Mouse (Mus musculus) forebrain, embryonic 12.5 days (tissue): ENCODE measurements around the gene Ndufaf1. TPM values are rescaled to one million over a fixed set of nuclear protein-coding genes. Genes with fewer than 3 reads are reported as not detected.
"Not testable (repeated sequence)": the region's sequence is repeated elsewhere in the genome, so short reads cannot be mapped to it uniquely, and the experiment has no call there.

ENCODE experiments used
- ATAC-seq: fragments of 200-750 bp; cut with Nextera tagmentation; 2 replicates; pipeline ENCODE4 v1.8.0; 2017; ENCODE audit warnings: moderate TSS enrichment; ENCODE audit not compliant: low FRiP score
- H3K27ac ChIP-seq: fragments of 300-500 bp; sonication (generic); 2 replicates; pipeline ENCODE4 v1.5.1; 2016; ENCODE audit warnings: mild to moderate bottlenecking
- H3K27me3 ChIP-seq: fragments of 300-500 bp; sonication (generic); 2 replicates; pipeline ENCODE4 v1.6.1; 2016; ENCODE audit warnings: mild to moderate bottlenecking
- H3K36me3 ChIP-seq: fragments of 300-500 bp; sonication (generic); replicated peaks from 2 replicates; pipeline ENCODE4 v1.6.1; 2016; ENCODE audit warnings: mild to moderate bottlenecking
- H3K4me1 ChIP-seq: fragments of 300-500 bp; sonication (generic); 2 replicates; pipeline ENCODE4 v1.6.1; 2016
- H3K4me2 ChIP-seq: fragments of 300-500 bp; sonication (generic); 2 replicates; pipeline ENCODE4 v1.6.1; 2016; ENCODE audit warnings: mild to moderate bottlenecking, moderate library complexity
- H3K4me3 ChIP-seq: fragments of 300-500 bp; sonication (generic); replicated peaks from 2 replicates; pipeline ENCODE4 v1.5.1; 2016; ENCODE audit warnings: mild to moderate bottlenecking
- H3K9ac ChIP-seq: fragments of 300-500 bp; sonication (generic); 2 replicates; pipeline ENCODE4 v1.6.1; 2016; ENCODE audit warnings: mild to moderate bottlenecking
- H3K9me3 ChIP-seq: fragments of 300-500 bp; sonication (generic); 2 replicates; pipeline ENCODE4 v1.6.1; 2016
- WGBS: fragments of 180-500 bp; shearing (Covaris S2); methylation state at CpG from one replicate; pipeline ENCODE4 v1.1.7; 2016; 5-methylcytosine and 5-hydroxymethylcytosine counted together
- polyA plus RNA-seq: library from polyadenylated mRNA; unstranded; fragments of >200 nt; fragmentation: Nextera tagmentation; extraction: Ambion mirVana; gene quantifications from 2 replicates; pipeline ENCODE4 v1.2.1, GENCODE M21; 2016

The Ndufaf1 gene
- polyA plus RNA-seq, 1 experiment from 2014 or later, result 37.4 TPM

DNA sequence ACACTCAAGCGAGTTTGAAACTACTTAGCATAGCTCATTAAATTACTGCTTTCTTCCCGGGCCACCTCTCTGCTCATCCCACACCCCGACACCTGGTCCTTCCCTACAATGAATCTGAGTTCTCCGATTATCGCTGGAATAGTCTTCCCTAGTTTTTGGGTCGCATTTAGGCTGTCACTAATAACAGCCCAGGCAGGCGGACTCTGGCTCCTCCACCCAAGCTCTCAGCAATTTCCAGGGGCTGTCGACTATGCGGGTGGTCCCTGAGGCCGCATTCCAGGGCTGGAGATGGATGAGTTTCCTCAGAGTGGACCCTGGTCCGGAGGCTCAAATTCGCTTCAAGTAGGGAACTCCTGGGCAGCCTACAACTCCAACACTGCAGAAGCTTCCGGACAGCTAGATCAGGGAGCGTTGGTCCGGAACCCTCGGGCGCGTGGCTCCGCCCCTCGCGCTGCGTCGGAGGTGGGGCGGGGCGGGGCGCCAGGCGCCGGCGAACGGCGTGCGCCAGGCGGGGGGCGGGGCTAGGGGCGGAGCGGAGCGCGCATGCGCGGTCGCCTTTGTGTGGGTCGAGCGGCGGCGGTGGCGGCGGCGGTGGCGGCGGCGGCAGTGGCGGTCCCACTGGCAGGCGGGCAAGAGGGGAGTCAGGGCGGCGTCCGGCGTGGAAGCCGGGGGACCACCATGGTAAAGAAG lies 12.0 kb upstream of the Ndufaf1 start, which contains the start of gene Rtf1:
TSS of gene Rtf1 (plus strand) at position 544 of the 690 bp plus-strand sequence.
- peak within 1 kb of the TSS; percentile 98 for H3K4me3 ChIP-seq
- peaks cover 5% of the 10 kb centered on the region; the same call in 1 of the 2 replicates for H3K36me3 ChIP-seq
- under 1% methylated on average over 41 of the region's 58 CpGs for whole genome bisulfite sequencing
- H3K9ac ChIP-seq, result peak within 1 kb of the TSS; percentile 98
- no peaks in the 10 kb centered on the region for H3K9me3 ChIP-seq
- H3K27me3 ChIP-seq, result peaks cover 6% of the 10 kb centered on the region
- ATAC-seq, result peak; percentile 97
- peak within 1 kb of the TSS; percentile 85 for H3K4me2 ChIP-seq
- peaks cover 15% of the 10 kb centered on the region for H3K4me1 ChIP-seq
- peak within 1 kb of the TSS; percentile 78 for H3K27ac ChIP-seq

DNA sequence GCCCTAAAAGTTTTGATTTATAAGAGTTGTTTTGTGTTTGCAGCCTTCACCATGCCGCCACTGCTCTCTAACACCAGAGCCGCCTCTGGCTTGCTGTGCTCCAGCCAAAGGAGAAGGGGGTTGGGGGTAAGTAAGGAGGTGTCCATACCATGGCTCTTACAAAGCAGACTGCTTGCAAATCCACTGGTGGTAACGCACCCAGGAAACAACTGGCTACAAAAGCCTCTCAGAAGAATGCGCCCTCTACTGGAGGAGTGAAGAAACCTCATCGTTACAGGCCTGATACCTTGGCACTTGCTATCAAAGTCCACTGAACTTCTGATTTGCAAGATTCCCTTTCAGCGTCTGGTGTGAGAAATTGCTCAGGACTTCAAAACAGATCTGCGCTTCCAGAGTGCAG lies 6.4 kb upstream of the Ndufaf1 start:
- WGBS, result 11% methylated on average over 7 of the region's 7 CpGs
- Histone ChIP-seq H3K9me3 (no peaks in the 10 kb centered on the region), H3K36me3 (no peaks in the 10 kb centered on the region), H3K4me1 (no peaks in the 10 kb centered on the region), H3K27ac (no peak overlapping the region), H3K4me3 (no peak overlapping the region), H3K9ac (no peak overlapping the region), H3K27me3 (peaks cover 14% of the 10 kb centered on the region), H3K4me2 (no peak overlapping the region)
- no peak for ATAC-seq

DNA sequence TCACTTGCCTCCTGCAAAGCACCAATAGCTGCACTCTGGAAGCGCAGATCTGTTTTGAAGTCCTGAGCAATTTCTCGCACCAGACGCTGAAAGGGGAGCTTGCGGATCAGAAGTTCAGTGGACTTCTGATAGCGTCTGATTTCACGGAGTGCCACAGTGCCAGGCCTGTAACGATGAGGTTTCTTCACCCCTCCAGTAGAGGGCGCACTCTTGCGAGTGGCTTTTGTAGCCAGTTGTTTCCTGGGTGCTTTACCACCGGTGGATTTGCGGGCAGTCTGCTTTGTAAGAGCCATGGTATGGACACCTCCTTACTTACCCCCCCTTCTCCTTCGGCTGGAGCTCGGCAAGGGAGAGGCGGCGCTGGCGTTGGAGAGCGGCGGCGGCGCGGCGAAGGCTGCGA lies 3.1 kb upstream of the Ndufaf1 start:
- peaks cover 18% of the 10 kb centered on the region for H3K27me3 ChIP-seq
- H3K4me3 ChIP-seq, H3K27ac ChIP-seq, ATAC-seq, H3K4me1 ChIP-seq, H3K4me2 ChIP-seq, H3K9me3 ChIP-seq, H3K9ac ChIP-seq, H3K36me3 ChIP-seq: not testable (repeated sequence)
- WGBS, result 72% methylated on average over 20 of the region's 23 CpGs

DNA sequence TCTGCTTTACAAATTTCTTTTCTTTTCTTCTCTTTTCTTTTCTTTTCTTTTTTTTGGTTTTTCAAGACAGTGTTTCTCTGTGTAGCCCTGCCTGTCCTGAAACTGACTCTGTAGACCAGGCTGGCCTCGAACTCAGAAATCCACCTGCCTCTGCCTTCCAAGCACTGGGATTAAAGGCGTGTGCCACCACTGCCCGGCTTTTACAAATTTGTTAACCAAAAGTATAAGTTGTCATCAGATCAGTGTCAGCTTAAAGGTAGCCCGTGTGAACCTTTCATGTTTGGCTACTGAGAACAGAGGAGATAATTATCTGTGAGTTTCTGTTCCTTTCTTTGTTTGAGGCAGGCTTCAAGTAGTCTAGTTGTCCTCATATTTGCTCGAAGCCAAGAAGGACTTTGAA lies 18.4 kb downstream of the Ndufaf1 start:
- H3K4me3 ChIP-seq, result no peak overlapping the region
- no peak overlapping the region for H3K9ac ChIP-seq
- H3K27me3 ChIP-seq, result no peaks in the 10 kb centered on the region
- no peak for ATAC-seq
- H3K4me2 ChIP-seq, result no peak overlapping the region
- no peaks in the 10 kb centered on the region for H3K4me1 ChIP-seq
- H3K9me3 ChIP-seq, result no peaks in the 10 kb centered on the region
- 90% methylated on average over 5 of the region's 5 CpGs for WGBS
- peaks cover 94% of the 10 kb centered on the region for H3K36me3 ChIP-seq
- no peak overlapping the region for H3K27ac ChIP-seq

DNA sequence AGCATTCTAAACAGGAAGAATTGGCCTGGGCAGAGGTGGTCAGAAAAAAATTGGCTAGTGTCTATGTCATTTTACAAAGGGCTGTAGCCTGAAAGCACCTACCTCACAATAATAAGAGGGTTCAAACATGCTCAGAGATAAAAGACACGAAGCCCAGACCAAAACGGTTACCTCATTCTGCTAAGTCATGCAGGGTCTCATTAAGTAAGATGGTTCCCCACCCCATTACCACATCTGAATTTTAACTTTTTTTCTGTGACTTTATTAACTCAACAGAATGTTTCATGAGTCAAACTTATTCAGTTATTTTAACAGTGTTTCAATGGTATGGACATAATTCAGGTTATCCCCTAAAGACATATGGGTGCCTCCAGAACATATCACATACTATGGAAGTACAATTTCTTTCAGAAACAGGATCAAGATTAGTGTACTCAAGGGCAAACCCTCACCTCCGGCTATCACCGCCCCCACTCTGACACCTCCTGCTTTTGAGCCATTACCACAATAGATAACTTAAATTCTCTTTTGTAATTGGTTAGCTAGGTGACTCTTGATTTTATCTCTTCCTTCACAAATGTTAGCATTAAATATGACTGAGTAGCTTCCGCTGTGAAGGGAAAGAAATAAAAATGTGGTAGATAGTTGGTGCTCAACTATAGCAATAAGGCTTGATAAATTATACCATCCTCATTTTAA lies 21.3 kb downstream of the Ndufaf1 start:
- no peak overlapping the region for H3K27ac ChIP-seq
- no peak overlapping the region for H3K4me3 ChIP-seq
- H3K4me1 ChIP-seq, result no peaks in the 10 kb centered on the region
- peaks cover 93% of the 10 kb centered on the region for H3K36me3 ChIP-seq
- 92% methylated on average over 5 of the region's 5 CpGs for WGBS
- H3K9ac ChIP-seq, result no peak overlapping the region
- H3K9me3 ChIP-seq, result no peaks in the 10 kb centered on the region
- no peak for ATAC-seq
- H3K27me3 ChIP-seq, result no peaks in the 10 kb centered on the region
- H3K4me2 ChIP-seq, result no peak overlapping the region

DNA sequence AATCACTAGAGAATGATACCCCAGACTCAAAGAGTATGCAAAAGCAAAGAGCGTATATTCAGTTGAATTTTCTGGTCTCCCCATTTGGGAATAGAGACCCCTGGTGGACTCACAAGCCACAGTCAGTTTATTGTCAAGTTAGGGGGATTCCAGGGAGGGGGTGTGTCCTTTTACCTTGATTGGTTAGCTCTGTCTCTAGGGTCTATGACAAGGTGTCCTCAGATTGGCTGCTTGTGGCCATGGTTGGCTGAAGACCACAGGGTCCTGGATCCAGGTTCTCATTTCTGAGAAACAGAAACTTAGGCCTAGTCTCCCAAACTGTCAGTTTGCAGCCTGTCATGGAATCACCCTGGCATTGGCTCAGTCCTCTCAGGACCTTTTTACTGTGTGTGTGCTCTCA lies 25.8 kb downstream of the Ndufaf1 start:
- H3K36me3 ChIP-seq, result peaks cover 81% of the 10 kb centered on the region
- H3K9ac ChIP-seq, result no peak overlapping the region
- 84% methylated on average over 1 of the region's 1 CpGs for WGBS
- no peaks in the 10 kb centered on the region for H3K4me1 ChIP-seq
- no peak overlapping the region for H3K4me2 ChIP-seq
- H3K4me3 ChIP-seq, result no peak overlapping the region
- ATAC-seq, result no peak
- no peaks in the 10 kb centered on the region for H3K27me3 ChIP-seq
- no peak overlapping the region for H3K27ac ChIP-seq
- no peaks in the 10 kb centered on the region for H3K9me3 ChIP-seq

DNA sequence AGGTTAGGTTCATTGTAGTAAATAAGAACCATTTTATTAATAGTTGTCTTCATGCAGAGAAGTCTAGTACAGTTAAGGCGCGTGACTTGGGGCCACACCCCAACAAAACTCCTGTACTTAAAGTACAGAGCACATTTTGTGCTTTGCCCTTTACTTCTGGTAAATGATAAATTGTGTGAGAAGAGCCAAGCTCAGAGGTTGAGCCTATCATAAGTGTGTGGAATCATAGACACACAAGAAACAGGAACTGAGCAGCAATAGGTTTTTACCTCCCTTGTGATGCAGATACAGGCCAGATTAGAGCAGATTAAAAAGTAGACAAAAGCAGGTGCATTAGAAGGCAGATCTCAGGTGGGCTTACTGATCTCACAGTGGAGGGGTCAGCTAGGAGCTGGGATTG lies 41.3 kb downstream of the Ndufaf1 start:
- WGBS, result 94% methylated on average over 2 of the region's 2 CpGs
- 0 out of 2 replicates have a peak overlapping the region, but pooled peaks have one; percentile 18 for H3K9ac ChIP-seq
- peak overlapping the region; percentile 19 for H3K4me3 ChIP-seq
- no peaks in the 10 kb centered on the region for H3K9me3 ChIP-seq
- H3K4me2 ChIP-seq, result peak overlapping the region; percentile 35
- H3K4me1 ChIP-seq, result peaks cover 32% of the 10 kb centered on the region
- H3K27me3 ChIP-seq, result no peaks in the 10 kb centered on the region
- no peak overlapping the region for H3K27ac ChIP-seq
- peaks cover 29% of the 10 kb centered on the region for H3K36me3 ChIP-seq
- no peak for ATAC-seq

DNA sequence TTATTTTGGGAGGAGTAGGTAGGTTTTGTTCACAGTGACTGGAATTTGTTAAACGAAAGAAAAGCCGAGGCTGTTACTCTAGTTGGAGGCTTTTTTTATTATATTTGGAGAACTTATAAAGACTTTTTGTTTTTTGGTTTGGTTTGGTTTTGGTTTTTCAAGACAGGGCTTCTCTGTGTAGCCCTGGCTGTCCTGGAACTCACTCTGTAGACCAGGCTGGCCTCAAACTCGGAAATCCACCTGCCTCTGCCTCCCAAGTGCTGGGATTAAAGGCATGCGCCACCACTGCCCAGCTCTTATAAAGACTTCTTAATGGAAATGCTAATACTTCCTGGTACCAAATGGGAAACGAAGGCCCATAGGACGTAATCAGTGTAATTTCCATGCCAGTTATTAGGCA lies 43.6 kb downstream of the Ndufaf1 start:
- Histone ChIP-seq H3K27ac (peak overlapping the region; percentile 75; the same call in 1 of the 2 replicates), H3K4me1 (peaks cover 32% of the 10 kb centered on the region), H3K9ac (peak overlapping the region; percentile 67), H3K4me3 (peak overlapping the region; percentile 76), H3K4me2 (peak overlapping the region; percentile 65)
- 13% methylated on average over 6 of the region's 6 CpGs for WGBS
- not testable (repeated sequence) for H3K36me3 ChIP-seq, H3K9me3 ChIP-seq, H3K27me3 ChIP-seq, ATAC-seq

DNA sequence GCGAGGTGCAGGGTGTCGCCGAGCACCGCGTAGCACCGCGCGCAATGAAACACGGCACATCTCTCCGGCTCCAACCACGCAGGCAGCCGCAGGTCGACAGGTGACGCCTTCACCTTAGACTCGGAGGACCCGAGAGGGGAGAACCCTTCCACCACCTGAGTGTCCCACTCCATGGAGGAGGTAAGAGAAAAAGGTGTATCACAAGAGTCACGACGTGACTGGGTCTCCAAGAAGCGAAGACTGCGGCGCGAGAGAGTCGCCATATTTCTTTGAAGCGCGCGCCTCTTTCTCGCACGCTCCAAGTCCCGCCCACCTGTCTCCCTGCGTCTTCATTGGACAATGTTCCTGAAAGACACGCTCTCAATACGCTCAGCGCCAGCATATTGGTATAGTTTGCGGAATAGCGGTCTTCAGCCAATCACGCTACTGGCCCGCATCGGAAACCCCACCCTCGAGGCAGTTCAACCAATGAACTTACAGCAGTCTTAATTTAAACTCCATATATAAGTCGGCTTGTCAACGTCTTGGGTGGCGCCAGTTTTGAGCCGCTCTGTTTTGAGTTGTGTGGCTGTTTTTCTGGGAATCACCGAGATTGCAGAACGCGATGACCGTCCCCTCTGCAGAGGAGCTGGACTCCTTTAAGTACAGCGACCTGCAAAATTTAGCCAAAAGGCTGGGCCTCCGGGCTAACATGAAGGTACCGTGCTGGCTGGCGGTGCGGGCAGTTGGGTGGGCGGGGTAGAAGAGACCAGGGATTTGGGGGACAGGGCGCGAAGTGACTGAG lies 44.2 kb downstream of the Ndufaf1 start, which contains the start of the genes Nusap1 and Oip5:
TSS of gene Nusap1 (plus strand) at position 100 of the 784 bp plus-strand sequence.
TSS of gene Oip5 (minus strand) at position 271 of the 784 bp plus-strand sequence.
- H3K36me3 ChIP-seq, result peaks cover 6% of the 10 kb centered on the region
- H3K4me3 ChIP-seq, result peak within 1 kb of the TSS; percentile 76
- H3K9me3 ChIP-seq, result no peaks in the 10 kb centered on the region
- peak within 1 kb of the TSS; percentile 75 for H3K27ac ChIP-seq
- peak within 1 kb of the TSS; percentile 86 for H3K4me2 ChIP-seq
- no peaks in the 10 kb centered on the region for H3K27me3 ChIP-seq
- peak within 1 kb of the TSS; percentile 68 for H3K9ac ChIP-seq
- peaks cover 32% of the 10 kb centered on the region for H3K4me1 ChIP-seq
- ATAC-seq, result peak; percentile 100
- WGBS, result under 1% methylated on average over 55 of the region's 55 CpGs

DNA sequence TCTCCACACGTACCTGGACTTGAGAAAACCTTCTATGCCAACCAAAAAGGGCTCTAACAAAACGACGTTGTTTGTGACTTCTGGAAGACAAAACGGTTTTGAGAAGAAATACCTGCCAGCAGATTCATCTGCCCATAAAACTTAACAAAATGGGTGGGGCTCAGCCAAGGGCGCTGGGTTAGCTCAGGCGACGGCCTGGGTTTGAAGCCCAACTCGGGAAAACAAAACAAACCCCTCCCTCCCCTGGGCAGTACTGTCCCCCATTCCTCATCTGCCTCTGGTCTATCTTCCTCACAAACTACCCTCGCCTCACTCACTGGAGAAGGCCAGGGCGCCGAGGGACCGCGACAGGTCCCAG lies 44.8 kb downstream of the Ndufaf1 start:
- H3K9ac ChIP-seq, result peak overlapping the region; percentile 68
- peak overlapping the region; percentile 86 for H3K4me2 ChIP-seq
- no peaks in the 10 kb centered on the region for H3K9me3 ChIP-seq
- peak overlapping the region; percentile 76 for H3K4me3 ChIP-seq
- H3K27me3 ChIP-seq, result no peaks in the 10 kb centered on the region
- H3K4me1 ChIP-seq, result peaks cover 32% of the 10 kb centered on the region
- WGBS, result under 1% methylated on average over 13 of the region's 13 CpGs
- peak overlapping the region; percentile 48; the same call in 1 of the 2 replicates for H3K27ac ChIP-seq
- no peak for ATAC-seq
- H3K36me3 ChIP-seq, result peaks cover 3% of the 10 kb centered on the region; the same call in 1 of the 2 replicates

DNA sequence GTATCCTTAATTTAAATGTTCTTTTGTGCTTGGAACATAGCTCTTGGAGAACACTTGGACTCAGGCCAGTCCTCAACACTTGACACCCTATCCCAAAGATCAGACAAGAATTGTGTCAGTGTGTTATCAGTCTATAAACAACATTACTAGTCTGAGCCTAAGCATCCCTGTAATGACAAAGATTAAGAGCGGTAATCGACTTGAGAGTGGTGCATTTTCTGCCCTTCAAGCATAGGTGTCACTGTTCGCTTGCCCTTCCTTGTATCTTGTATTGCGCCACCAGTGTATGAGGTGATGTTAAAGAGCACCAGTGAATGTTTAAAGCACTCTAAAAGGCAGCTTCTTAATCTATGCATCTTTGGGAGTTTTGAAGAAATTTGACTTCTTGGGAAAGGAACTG lies 55.6 kb downstream of the Ndufaf1 start:
- Histone ChIP-seq H3K27me3 (no peaks in the 10 kb centered on the region), H3K4me3 (no peak overlapping the region), H3K9ac (no peak overlapping the region), H3K4me1 (no peaks in the 10 kb centered on the region), H3K9me3 (no peaks in the 10 kb centered on the region), H3K4me2 (no peak overlapping the region), H3K27ac (no peak overlapping the region), H3K36me3 (peaks cover 65% of the 10 kb centered on the region)
- ATAC-seq, result no peak
- 96% methylated on average over 4 of the region's 4 CpGs for WGBS
